Mouse (Mus musculus) NIH3T3 (cell line): ENCODE measurements around the gene Pmpca.

Experiments used
- DNase-seq: peaks from one replicate; pipeline ENCODE4 v3.0.0-alpha.2; 2012; ENCODE audit warnings: low read depth

Pmpca gene

DNA sequence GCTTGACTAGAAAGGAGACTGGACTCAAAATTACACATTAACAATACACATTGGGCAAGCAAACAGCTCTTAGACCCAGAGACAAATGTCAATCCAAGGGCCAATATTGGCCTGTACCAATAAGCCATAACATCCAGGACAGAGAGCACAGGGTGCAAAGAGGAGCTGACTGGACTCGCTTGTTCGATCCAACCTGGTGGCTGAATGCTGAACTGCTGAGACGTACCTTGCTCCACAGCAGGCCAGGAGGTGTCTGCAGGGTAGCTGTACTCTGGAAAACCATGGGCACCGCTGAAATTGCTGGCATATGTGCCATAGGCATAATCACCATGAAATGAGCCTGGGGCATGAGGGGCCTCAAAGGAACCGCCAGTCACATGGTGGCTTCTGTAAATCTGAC, 40.7 kb downstream of the Pmpca start:
- no peak for DNase-seq

DNA sequence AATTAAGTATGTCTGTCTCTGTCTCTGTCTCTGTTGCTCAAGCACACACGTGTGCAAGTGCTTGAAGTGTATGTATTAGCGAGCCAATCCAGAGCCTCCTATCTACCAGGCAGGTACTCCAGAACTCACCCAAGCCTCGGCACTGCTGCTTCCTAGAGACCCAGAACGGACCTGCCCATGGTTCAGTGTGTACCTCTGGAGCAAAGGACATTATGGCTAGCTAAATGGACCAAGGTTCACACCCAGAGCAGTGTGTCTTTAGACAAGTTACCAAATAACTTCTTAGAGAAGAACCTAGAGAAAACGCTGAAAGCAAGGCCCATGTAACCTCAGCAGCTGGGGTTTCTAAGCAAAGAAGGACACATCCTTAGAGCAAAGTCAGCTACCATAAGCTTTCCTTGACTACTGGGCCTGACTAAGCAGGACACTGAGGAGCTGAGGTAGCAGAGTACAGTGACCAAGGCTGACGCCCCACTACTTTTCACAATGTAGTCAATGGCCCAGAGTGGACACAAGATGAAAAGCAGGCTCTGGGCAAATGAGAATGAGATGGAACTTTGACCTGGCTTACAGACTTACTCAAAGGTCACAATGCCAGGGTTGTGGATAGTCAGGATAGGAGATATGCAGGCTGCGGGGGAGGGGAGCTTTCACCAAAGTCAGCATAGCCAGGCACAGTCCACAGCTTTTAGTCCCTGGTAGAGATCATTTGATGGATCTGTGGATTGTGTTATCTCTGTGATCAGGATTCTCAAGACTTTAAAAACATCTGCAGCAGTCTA, 45.8 kb downstream of the Pmpca start:
- DNase-seq = no peak

DNA sequence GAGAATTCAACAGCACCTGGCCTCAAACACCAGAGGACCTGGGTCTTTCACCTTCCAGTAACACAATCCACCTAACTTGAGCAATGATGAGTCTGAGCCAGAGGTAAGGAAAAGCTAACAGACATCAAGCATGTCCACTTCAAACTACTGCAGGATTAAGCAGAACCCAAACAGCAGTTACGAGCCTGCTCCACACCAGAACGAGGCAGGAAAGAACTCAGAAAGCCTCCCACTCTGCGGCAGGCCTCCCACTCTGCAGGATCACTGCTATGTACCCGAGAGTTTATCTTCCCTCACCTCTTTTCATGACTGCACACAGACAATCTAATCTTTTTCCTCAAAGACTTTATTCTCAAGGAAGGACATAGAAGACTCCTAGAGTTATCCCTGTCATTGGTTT, 48.1 kb downstream of the Pmpca start:
- DNase-seq = no peak

GRCm38 (mm10) chr2:26438373-26438772, 49.2 kb downstream of the Pmpca start:
- DNase-seq = no peak

DNA sequence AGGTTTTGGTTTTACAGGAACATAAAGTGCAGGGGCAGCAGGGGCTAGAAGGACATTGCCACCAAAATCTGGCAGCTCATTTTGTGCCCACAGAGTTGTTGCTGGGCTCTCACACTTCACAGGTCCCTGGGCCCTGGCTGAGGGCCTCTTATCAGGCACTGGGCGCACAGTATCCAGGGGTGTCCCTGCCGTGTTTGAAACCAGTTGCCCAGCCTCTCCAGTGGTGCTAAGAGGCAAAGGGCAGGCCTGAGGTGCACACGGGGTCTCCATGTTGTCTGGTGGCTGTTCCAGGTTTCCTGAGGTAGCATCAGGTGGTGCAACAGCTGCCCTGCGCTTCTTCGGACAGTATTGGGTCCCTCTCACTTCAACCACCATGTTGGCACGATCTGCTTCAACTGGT, 50.5 kb downstream of the Pmpca start:
- DNase-seq = no peak

DNA sequence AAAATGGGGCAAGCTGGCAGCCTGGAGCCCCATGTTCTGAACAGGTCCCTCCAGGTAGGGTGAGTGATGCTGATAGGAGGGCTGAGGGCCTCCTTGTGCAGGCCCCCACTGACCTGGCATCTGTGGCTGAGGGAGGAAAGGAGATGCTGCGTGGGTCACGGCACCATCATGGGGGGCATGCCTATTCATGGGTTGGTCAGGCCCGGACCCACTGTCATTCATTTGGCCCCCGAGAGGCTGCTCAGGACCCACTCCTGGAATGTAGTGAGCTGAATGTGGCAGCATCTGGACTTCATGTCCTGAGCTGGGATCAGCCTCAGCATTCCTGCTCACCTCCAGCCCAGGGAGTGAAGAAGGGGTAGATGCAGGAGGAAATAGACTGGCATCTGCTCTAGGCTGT, 52.1 kb downstream of the Pmpca start:
- DNase-seq = no peak

- no peak for DNase-seq
Observed at GRCm38 (mm10) chr2:26441688-26442087, 52.5 kb downstream of the Pmpca start.

GRCm38 (mm10) chr2:26442843-26443242, 53.7 kb downstream of the Pmpca start:
- DNase-seq = no peak

DNA sequence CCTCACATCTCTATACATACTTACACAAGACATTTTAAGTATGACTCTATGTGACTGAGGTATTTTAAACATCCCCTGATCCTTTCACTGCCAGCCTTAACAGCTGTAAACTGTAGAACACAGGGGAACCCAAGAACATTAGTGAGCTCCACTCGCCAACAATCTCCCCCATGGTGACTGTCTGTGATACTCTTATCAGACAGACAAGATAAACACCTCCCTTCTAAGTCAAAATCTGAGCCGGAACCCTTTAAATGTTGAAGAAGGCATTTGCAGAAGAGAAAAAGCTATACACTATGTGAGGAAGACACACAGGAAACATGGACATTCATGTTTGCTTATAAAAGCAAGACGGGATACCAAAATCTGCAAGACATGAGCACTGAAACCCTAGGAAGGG, 54.7 kb downstream of the Pmpca start:
- DNase-seq = no peak

GRCm38 (mm10) chr2:26444368-26444767, 55.2 kb downstream of the Pmpca start:
- DNase-seq = peak; percentile 44

GRCm38 (mm10) chr2:26444946-26445665, 56.0 kb downstream of the Pmpca start, which contains the start of gene Sec16a:
Gene Sec16a, minus strand, starts transcription at chr2:26445216.
- peak; percentile 100 for DNase-seq

- DNase-seq = peak; percentile 95
Observed at GRCm38 (mm10) chr2:26445666-26446445, 56.7 kb downstream of the Pmpca start.

DNA sequence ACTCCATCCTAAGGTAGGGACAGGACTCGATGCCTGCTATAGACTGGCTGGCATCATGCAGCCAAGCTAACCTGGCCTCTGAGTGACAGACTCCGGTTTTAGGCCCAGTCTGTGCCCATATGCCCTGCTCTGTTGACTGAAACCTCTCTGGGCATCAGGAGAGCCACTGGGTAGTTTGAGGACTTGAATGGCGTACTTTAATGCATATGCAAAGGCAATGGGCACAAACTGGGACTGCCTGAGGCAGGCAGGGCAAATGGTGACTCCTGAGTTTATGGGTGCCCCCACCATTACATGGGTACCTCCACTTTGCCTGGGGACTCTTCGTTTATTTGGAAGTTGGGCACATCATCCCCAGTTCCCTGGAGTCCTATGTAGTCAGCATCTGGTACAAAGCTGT, 57.5 kb downstream of the Pmpca start:
- DNase-seq = no peak
